Mouse (Mus musculus): ENCODE results near the gene Meis2. TPM values are rescaled to one million over a fixed set of nuclear protein-coding genes. Genes with fewer than 3 reads are reported as not detected.

Meis2 gene
- polyA plus RNA-seq, 1 experiment from 2014 or later = 65.7 TPM

DNA sequence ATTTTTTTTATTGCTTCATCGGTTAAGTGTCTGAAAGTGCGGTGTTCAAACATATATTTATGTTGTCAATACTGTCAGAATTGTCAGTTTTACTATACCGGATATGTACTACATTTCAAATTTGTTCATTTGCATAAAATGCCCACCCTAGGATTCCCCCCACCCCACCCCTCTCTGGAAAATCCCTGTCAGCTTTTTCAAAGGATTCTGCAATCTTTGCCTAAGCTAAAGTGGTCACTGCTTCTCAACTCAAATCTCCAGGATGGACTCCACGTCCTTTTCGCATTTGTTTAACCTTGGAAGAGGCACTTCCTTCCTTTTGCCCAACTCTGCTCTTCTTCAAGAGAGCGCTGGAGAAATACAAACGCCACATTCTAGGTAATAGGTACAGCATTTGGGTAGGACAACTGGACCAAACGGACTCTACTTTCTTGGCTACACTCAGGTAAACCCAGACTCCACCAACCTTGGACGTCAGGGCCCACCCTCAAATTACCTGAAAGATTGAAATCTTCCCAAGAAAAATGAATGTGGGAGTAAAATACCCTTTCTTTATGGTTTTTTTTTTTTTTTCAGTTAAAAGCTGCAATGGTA, 7.8 kb upstream of the Meis2 start:
- Histone ChIP-seq H3K4me1 (peaks cover 56% of the 10 kb centered on the region), H3K36me3 (no peaks in the 10 kb centered on the region), H3K4me3 (no peak overlapping the region), H3K9me3 (replicated peaks) (no peaks in the 10 kb centered on the region), H3K27ac (no peak overlapping the region), H3K27me3 (ENCODE audit: low read depth, poor library complexity, severe bottlenecking) (peaks cover 77% of the 10 kb centered on the region)
- DNase-seq (ENCODE audit: low spot score) = no peak
- WGBS = 23% methylated on average over 9 of the region's 9 CpGs

GRCm38 (mm10) chr2:116072706-116073105, 7.1 kb upstream of the Meis2 start:
- Histone ChIP-seq H3K4me3 (peak overlapping the region; percentile 77), H3K36me3 (no peaks in the 10 kb centered on the region), H3K27me3 (ENCODE audit: low read depth, poor library complexity, severe bottlenecking) (peaks cover 74% of the 10 kb centered on the region), H3K27ac (peak overlapping the region; percentile 93), H3K9me3 (replicated peaks) (no peaks in the 10 kb centered on the region), H3K4me1 (peaks cover 63% of the 10 kb centered on the region)
- no peak for DNase-seq (ENCODE audit: low spot score)
- 5% methylated on average over 5 of the region's 5 CpGs for WGBS

DNA sequence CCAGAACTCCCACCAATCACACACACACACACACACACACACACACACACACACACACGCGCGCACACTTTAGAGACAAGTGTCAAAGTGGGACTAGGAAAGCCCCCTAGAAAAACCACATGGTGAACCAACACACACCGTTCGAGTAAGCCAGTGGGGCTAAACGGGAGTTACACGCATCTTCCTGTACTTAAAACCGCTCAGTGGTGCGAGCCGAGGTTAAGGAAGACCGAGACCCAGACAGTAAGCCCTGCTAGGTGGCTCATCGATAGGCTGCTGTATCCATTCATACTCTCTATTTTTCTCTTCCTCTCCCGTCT, 6.6 kb upstream of the Meis2 start:
- Histone ChIP-seq H3K36me3 (no peaks in the 10 kb centered on the region), H3K9me3 (replicated peaks) (no peaks in the 10 kb centered on the region), H3K27me3 (ENCODE audit: low read depth, poor library complexity, severe bottlenecking) (peaks cover 69% of the 10 kb centered on the region), H3K4me1 (peaks cover 68% of the 10 kb centered on the region), H3K27ac (peak overlapping the region; percentile 93), H3K4me3 (peak overlapping the region; percentile 77)
- no peak for DNase-seq (ENCODE audit: low spot score)
- WGBS = 5% methylated on average over 13 of the region's 13 CpGs

DNA sequence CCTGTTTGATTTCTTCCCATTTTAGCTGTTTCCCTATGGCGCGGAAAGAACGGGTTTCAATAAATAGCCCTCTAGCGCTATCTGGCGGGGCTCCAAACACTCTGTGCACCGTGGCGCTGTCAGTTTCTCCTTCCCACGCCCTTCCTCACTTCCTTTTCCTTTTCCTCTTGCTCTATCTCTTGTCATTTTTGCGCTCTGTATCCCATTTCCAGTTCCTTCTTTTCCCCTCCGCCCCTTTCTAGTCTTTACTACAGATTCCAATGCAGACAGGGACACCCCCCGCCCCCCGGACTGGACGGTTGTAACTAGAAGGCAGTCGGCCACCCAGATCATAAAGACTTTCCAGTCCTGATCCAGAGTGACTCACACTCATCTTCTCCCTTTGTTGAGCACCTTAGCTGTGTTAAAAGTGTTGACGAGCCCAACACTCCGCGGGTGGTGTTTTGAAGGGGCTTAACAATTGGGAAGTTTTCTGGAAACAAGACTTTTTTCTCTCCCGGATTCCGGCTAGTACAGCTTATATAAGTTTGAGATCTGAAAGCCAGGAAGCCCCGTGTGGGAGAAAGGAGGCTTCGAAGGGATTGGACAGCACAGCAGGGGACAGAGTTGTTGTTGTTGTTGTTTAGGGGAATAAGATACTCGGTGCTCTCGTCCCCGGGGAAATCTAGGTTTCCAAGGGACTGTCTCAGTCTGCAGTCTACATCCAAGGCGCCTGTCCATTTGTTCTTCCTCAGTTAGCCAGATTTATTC, 6.1 kb upstream of the Meis2 start:
- H3K4me3 ChIP-seq = peak overlapping the region; percentile 77
- 2% methylated on average over 25 of the region's 25 CpGs for WGBS
- no peaks in the 10 kb centered on the region for H3K36me3 ChIP-seq
- H3K27me3 ChIP-seq (ENCODE audit: low read depth, poor library complexity, severe bottlenecking) = peaks cover 64% of the 10 kb centered on the region
- H3K9me3 ChIP-seq (replicated peaks) = no peaks in the 10 kb centered on the region
- H3K27ac ChIP-seq = peak overlapping the region; percentile 93
- DNase-seq (ENCODE audit: low spot score) = peak; percentile 70
- peaks cover 73% of the 10 kb centered on the region for H3K4me1 ChIP-seq

- no peak for DNase-seq (ENCODE audit: low spot score)
- Histone ChIP-seq H3K27me3 (ENCODE audit: low read depth, poor library complexity, severe bottlenecking) (peaks cover 58% of the 10 kb centered on the region), H3K27ac (peak overlapping the region; percentile 93)
Observed at GRCm38 (mm10) chr2:116070614-116071425, 5.2 kb upstream of the Meis2 start.

DNA sequence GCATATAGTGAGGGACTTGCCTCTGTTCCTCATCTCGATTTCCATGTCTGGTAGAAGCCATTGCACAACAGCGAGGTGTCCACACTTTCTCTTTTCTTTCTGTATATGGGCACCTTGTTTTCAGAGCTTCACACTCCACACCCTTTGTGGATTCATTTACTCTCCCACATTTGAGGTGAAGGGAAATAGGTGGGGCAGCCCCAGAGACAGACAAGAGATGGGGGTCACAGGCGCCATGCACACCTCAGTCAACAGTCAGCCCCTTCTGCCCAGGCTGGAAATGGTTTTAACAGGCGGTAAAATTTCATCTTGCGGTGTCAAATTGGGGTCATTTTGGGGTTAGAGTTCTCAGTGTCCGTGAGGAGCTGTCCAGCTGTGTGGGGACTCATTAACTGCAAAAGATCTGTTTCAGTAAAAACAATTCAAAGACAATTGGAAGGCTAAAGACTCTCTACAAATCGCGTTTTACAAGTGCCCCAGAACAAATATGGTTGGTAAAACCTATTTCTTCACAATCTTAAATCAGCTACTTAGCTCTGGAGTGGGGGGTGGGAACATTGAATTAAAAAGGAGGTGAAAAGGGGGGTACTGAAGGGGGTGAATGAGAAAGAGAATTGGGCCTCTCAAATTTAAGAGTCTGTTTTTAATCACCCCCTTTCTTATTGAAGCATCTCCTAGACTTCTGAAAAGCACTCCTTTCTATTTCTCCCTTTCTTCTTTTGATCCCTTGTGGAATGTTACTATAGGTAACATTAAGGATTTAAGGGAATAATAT, 4.0 kb upstream of the Meis2 start:
- Histone ChIP-seq H3K9me3 (replicated peaks) (no peaks in the 10 kb centered on the region), H3K36me3 (no peaks in the 10 kb centered on the region), H3K4me1 (peaks cover 66% of the 10 kb centered on the region), H3K27me3 (ENCODE audit: low read depth, poor library complexity, severe bottlenecking) (peaks cover 52% of the 10 kb centered on the region), H3K27ac (peak overlapping the region; percentile 93), H3K4me3 (peak overlapping the region; percentile 77)
- peak; percentile 55 for DNase-seq (ENCODE audit: low spot score)
- WGBS = under 1% methylated on average over 8 of the region's 8 CpGs

More at GRCm38 (mm10) chr2:116070614-116071425, 5.2 kb upstream of the Meis2 start:
- Histone ChIP-seq H3K36me3 (no peaks in the 10 kb centered on the region), H3K4me3 (peak overlapping the region; percentile 77), H3K9me3 (replicated peaks) (no peaks in the 10 kb centered on the region), H3K4me1 (peaks cover 75% of the 10 kb centered on the region)
- WGBS = 8% methylated on average over 10 of the region's 10 CpGs

DNA sequence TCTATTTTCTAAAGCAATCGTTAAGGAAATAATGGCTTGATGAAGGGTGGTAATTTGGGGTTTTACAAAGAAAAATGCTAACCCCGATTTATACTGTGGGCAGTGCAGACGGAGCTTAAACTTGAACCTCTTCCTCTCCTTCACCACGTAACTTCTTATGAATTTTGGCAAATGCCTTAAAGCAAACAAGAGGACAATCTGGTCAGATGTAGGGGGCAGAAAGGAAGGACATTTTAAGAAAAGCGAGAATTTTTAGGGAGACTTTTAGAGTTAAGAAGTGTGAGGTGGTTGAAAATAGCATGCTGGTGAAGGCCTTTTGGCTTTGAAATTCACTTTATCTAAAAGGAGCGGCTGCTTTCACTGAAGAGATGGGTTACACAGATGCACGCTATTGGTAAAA, 3.3 kb upstream of the Meis2 start:
- Histone ChIP-seq H3K4me1 (peaks cover 64% of the 10 kb centered on the region), H3K4me3 (peak overlapping the region; percentile 77), H3K9me3 (replicated peaks) (no peaks in the 10 kb centered on the region), H3K27ac (peak overlapping the region; percentile 93), H3K36me3 (no peaks in the 10 kb centered on the region), H3K27me3 (ENCODE audit: low read depth, poor library complexity, severe bottlenecking) (peaks cover 45% of the 10 kb centered on the region)
- DNase-seq (ENCODE audit: low spot score) = no peak
- 2% methylated on average over 7 of the region's 7 CpGs for WGBS

- Histone ChIP-seq H3K4me1 (peaks cover 64% of the 10 kb centered on the region), H3K27me3 (ENCODE audit: low read depth, poor library complexity, severe bottlenecking) (peaks cover 41% of the 10 kb centered on the region), H3K36me3 (no peaks in the 10 kb centered on the region), H3K9me3 (replicated peaks) (no peaks in the 10 kb centered on the region), H3K27ac (peak overlapping the region; percentile 93), H3K4me3 (peak overlapping the region; percentile 77)
- WGBS = 1% methylated on average over 11 of the region's 11 CpGs
- DNase-seq (ENCODE audit: low spot score) = no peak
Observed at GRCm38 (mm10) chr2:116068461-116068860, 2.8 kb upstream of the Meis2 start.

- Histone ChIP-seq H3K4me1 (peaks cover 68% of the 10 kb centered on the region), H3K9me3 (replicated peaks) (no peaks in the 10 kb centered on the region), H3K36me3 (no peaks in the 10 kb centered on the region), H3K27ac (peak overlapping the region; percentile 93), H3K27me3 (ENCODE audit: low read depth, poor library complexity, severe bottlenecking) (peaks cover 33% of the 10 kb centered on the region), H3K4me3 (peak overlapping the region; percentile 77)
- DNase-seq (ENCODE audit: low spot score) = peak; percentile 68
- WGBS = under 1% methylated on average over 15 of the region's 15 CpGs
Observed at GRCm38 (mm10) chr2:116067711-116068110, 2.1 kb upstream of the Meis2 start.

DNA sequence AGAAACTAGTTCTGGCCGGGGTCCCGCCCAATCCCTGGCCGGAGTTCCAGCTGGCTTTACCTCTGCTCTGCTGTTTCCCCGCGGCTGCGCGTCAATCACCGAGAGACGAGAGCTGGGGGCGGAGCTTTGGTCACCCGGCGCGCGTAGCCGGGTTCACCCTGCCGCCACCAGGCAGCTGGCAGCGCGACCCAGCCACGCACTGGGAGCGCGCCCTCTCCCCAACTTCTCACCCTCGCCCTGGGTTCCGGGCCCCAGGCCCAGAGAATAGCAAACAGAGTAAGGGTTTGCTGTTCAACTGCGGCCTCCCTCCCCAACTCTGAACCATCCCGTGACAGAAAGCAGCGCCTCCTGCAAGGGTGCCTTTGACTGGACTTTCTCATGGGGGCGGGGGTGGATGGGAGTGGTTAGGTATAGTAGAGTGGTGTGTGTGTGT, 1.4 kb upstream of the Meis2 start:
- peak overlapping the region; percentile 93 for H3K27ac ChIP-seq
- WGBS = under 1% methylated on average over 27 of the region's 27 CpGs
- H3K27me3 ChIP-seq (ENCODE audit: low read depth, poor library complexity, severe bottlenecking) = peaks cover 27% of the 10 kb centered on the region

DNA sequence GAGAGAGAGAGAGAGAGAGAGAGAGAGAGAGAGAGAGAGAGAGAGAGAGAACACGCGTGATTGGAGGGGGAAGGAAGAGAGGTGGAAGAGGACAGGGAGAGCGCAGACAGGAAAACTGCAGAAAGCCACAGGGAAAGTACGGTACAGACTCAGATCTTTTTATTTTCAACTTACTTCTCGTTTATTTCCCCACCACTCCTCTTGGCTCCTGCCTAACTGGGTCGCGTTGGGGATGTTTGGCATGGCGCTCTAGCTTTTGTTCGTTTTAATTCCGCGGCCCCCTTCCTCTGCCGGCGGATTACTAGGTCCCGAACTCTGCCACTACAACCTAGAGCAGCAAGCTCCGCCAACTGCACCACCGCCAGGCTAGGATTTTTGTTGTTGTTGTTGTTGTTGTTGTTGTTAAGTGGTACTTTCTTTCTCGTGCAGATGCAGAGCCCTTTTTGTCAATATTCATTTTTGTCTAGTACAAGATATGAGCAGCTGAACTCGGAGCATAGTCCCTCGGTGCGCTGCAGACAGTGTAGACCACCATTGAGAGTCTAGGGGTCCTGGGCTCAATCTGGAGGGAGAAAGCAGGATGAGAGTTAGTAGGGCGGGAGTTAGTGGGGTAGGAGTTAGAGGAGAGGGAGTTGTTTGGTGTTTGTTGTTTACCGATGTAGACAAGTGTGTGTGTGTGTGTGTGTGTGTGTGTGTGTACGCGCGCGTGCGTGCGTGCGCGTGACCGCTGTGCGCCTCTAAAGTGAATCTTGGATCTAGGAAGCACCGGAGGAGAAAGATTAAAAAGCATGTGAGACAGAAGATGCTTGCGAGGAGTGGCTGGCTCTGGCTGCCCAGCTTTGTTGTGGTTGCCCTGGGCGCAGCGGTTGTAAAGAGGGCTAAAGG, 660 bp upstream of the Meis2 start:
- DNase-seq (ENCODE audit: low spot score) = peak; percentile 78
- no peaks in the 10 kb centered on the region for H3K9me3 ChIP-seq (replicated peaks)
- H3K27ac ChIP-seq = peak overlapping the region; percentile 93
- H3K4me1 ChIP-seq = peaks cover 64% of the 10 kb centered on the region
- no peaks in the 10 kb centered on the region for H3K36me3 ChIP-seq
- H3K4me3 ChIP-seq = peak overlapping the region; percentile 77
- under 1% methylated on average over 36 of the region's 36 CpGs for WGBS
- peaks cover 21% of the 10 kb centered on the region for H3K27me3 ChIP-seq (ENCODE audit: low read depth, poor library complexity, severe bottlenecking)

More for the DNA sequence above, 1.4 kb upstream of the Meis2 start:
- no peaks in the 10 kb centered on the region for H3K9me3 ChIP-seq (replicated peaks)
- peaks cover 66% of the 10 kb centered on the region for H3K4me1 ChIP-seq
- peak overlapping the region; percentile 77 for H3K4me3 ChIP-seq
- no peaks in the 10 kb centered on the region for H3K36me3 ChIP-seq
- DNase-seq (ENCODE audit: low spot score) = peak; percentile 87

All from limb, embryonic 10.5 days (tissue).